ENCODE assay signal across 10 mouse cellular contexts in genomic region chr12:8327675-8328053, GRCm38 (mm10). TPM values are rescaled to one million over a fixed set of nuclear protein-coding genes. Genes with fewer than 3 reads are reported as not detected.
DNase-seq lines count a peak whose midpoint lies in the region; ATAC-seq and TF ChIP-seq lines count a peak whose summit lies in the region.
"Had no signal": no experiment of that assay in that cellular context is flagged by ENCODE, and none has a peak within 500 bp of the region (broad histone marks: within the 10 kb centered on the region; RNA-seq: fewer than 3 reads in every experiment).

No protein-coding gene starts in this region.

- H3K27me3 ChIP-seq in forebrain, embryonic 11.5 days (ENCODE audit: control insufficient read depth, insufficient read depth, low read length), result no peaks in the 10 kb centered on the region
- H3K27me3 ChIP-seq in hindbrain, embryonic 16.5 days (replicated peaks; ENCODE audit: control insufficient read depth, insufficient read depth, low read length), result no peaks in the 10 kb centered on the region
- no peaks in the 10 kb centered on the region for H3K27me3 ChIP-seq in neural tube, embryonic 15.5 days (replicated peaks)

- H3K27ac ChIP-seq in left cerebral cortex, adult 2 months, result peak overlapping the region; percentile 80
- H3K27ac ChIP-seq in forebrain, embryonic 11.5 days (ENCODE audit: low read depth, low read length), result peak overlapping the region; percentile 1; the same call in 1 of the 2 replicates
- H3K27ac ChIP-seq in hindbrain, embryonic 16.5 days (ENCODE audit: low read depth, low read length), result peak overlapping the region; percentile 44
- H3K27ac ChIP-seq in neural tube, embryonic 15.5 days (replicated peaks), result peak overlapping the region; percentile 79

- no peak overlapping the region for H3K4me3 ChIP-seq in left cerebral cortex, adult 2 months
- H3K4me3 ChIP-seq in forebrain, embryonic 11.5 days (ENCODE audit: low read depth, low read length), result no peak overlapping the region
- no peak overlapping the region for H3K4me3 ChIP-seq in hindbrain, embryonic 16.5 days (ENCODE audit: low read length)
- no peak overlapping the region for H3K4me3 ChIP-seq in neural tube, embryonic 15.5 days (replicated peaks)

- no peak for ATAC-seq in forebrain, embryonic 11.5 days (replicated peaks; ENCODE audit: low FRiP score)
- ATAC-seq in hindbrain, embryonic 16.5 days, result no peak
- peak; percentile 7; the same call in 1 of the 2 replicates for ATAC-seq in neural tube, embryonic 15.5 days (ENCODE audit: low FRiP score)

- H3K9ac ChIP-seq in forebrain, embryonic 11.5 days (ENCODE audit: low read length), result peak overlapping the region; percentile 61
- H3K9ac ChIP-seq in hindbrain, embryonic 16.5 days (ENCODE audit: low read depth, low read length), result peak overlapping the region; percentile 56
- peak overlapping the region; percentile 9 for H3K9ac ChIP-seq in neural tube, embryonic 15.5 days (replicated peaks)

- H3K36me3 ChIP-seq in forebrain, embryonic 11.5 days (ENCODE audit: control insufficient read depth, insufficient read depth, low read length), result no peaks in the 10 kb centered on the region
- H3K36me3 ChIP-seq in hindbrain, embryonic 16.5 days (ENCODE audit: control insufficient read depth, insufficient read depth, low read length), result peaks cover 12% of the 10 kb centered on the region
- H3K36me3 ChIP-seq in neural tube, embryonic 15.5 days, result peaks cover 33% of the 10 kb centered on the region

- no peaks in the 10 kb centered on the region for H3K9me3 ChIP-seq in forebrain, embryonic 11.5 days (ENCODE audit: control insufficient read depth, low read length)
- H3K9me3 ChIP-seq in hindbrain, embryonic 16.5 days (ENCODE audit: control insufficient read depth, low read length), result no peaks in the 10 kb centered on the region
- no peaks in the 10 kb centered on the region for H3K9me3 ChIP-seq in neural tube, embryonic 15.5 days (replicated peaks)

- H3K4me2 ChIP-seq in forebrain, embryonic 11.5 days (ENCODE audit: low read depth, low read length, severe bottlenecking), result no peak overlapping the region
- H3K4me2 ChIP-seq in hindbrain, embryonic 16.5 days (ENCODE audit: low read length), result no peak overlapping the region
- H3K4me2 ChIP-seq in neural tube, embryonic 15.5 days, result peak overlapping the region; percentile 11; the same call in 1 of the 2 replicates

- intact Hi-C loops in left cerebral cortex, adult 2 months (cut with DNase I), result loop anchor here (1.0 to 10.0 kb wide), 6 partner anchors 17 to 697 kb away; partner anchors contain the start of genes Pum2, Rhob and Ttc32
- intact Hi-C loops in left cerebral cortex, postnatal 36 days (cut with DNase I), result loop anchor here (1.0 to 5.0 kb wide), 2 partner anchors 125 to 173 kb away; partner anchors contain the start of gene Rhob

- DNase-seq in left cerebral cortex, adult 2 months (ENCODE audit: extremely low spot score in 1 of 2, low spot score in 2 of 2), result no peak
- no peak for DNase-seq in left cerebral cortex, postnatal 36 days (ENCODE audit: low spot score in 2 of 2)
- no peak for DNase-seq in forebrain, embryonic 11.5 days (ENCODE audit: low spot score)
- no peak for DNase-seq in thymus, postnatal 36 days
- no peak for DNase-seq in kidney, adult 11 months
- DNase-seq: kidney, postnatal 36 days; right cerebral cortex, adult 18-20 months had no signal

- 62% methylated on average over 1 of the region's 1 CpGs for WGBS in forebrain, embryonic 11.5 days
- WGBS in hindbrain, embryonic 16.5 days, result 62% methylated on average over 1 of the region's 1 CpGs
- WGBS in neural tube, embryonic 15.5 days, result 33% methylated on average over 1 of the region's 1 CpGs

- no peaks in the 10 kb centered on the region; the same call in 1 of the 2 replicates for H3K4me1 ChIP-seq in forebrain, embryonic 11.5 days (replicated peaks; ENCODE audit: control insufficient read depth, insufficient read depth, low read length)
- peaks cover 22% of the 10 kb centered on the region for H3K4me1 ChIP-seq in hindbrain, embryonic 16.5 days (ENCODE audit: control insufficient read depth, insufficient read depth, low read depth, low read length)
- peaks cover 28% of the 10 kb centered on the region for H3K4me1 ChIP-seq in neural tube, embryonic 15.5 days

- TF ChIP-seq CTCF in left cerebral cortex, adult 2 months (IDR thresholded peaks at IDR 0.05), result no peak

RNA-seq across cellular contexts. Expression of gene Hs1bp3, which starts 14.4 kb away (rescaled TPM):
- 10 to 100 TPM; 11.8 to 12.7 TPM for total RNA-seq in left cerebral cortex, adult 2 months (2021)
- total RNA-seq in left cerebral cortex, postnatal 36 days (2021), result 10 to 100 TPM in 1 of 2 experiments, 1 to 10 TPM in 1; 8.7 to 14.1 TPM
- 7.8 and 10.5 TPM in 2 replicates for polyA plus RNA-seq in forebrain, embryonic 11.5 days (2014; fragmentation: Nextera tagmentation; extraction: Ambion mirVana)
- polyA plus RNA-seq in hindbrain, embryonic 16.5 days (2015; fragmentation: Nextera tagmentation; extraction: Ambion mirVana), result 10.1 and 10.6 TPM in 2 replicates
- polyA plus RNA-seq in neural tube, embryonic 15.5 days (2015; fragmentation: Nextera tagmentation; extraction: Ambion mirVana), result 8.0 and 10.3 TPM in 2 replicates

RNA-seq across cellular contexts. Expression of gene Gdf7, which starts 25.9 kb away (rescaled TPM):
- 1 to 10 TPM in 1 of 2 experiments, under 1 TPM in 1; 0.66 to 1.1 TPM for total RNA-seq in left cerebral cortex, adult 2 months (2021)
- total RNA-seq in left cerebral cortex, postnatal 36 days (2021), result under 1 TPM; 0.48 to 0.67 TPM
- polyA plus RNA-seq in forebrain, embryonic 11.5 days (2014; fragmentation: Nextera tagmentation; extraction: Ambion mirVana), result 0.75 TPM in 1 of 2 replicates, not detected in the other
- polyA plus RNA-seq in hindbrain, embryonic 16.5 days (2015; fragmentation: Nextera tagmentation; extraction: Ambion mirVana), result 0.28 and 0.29 TPM in 2 replicates
- 0.14 TPM in 1 of 2 replicates, not detected in the other for polyA plus RNA-seq in neural tube, embryonic 15.5 days (2015; fragmentation: Nextera tagmentation; extraction: Ambion mirVana)
- polyA plus RNA-seq: thymus, postnatal 0 days had no signal

Comparison
In these comparisons a context has a peak if more than half of its experiments do, and no peak if none do; other contexts are left out.
1. H3K27ac ChIP-seq: peak in every context shown above with its lines; median percentile 80 in left cerebral cortex, adult 2 months; 79 in neural tube, embryonic 15.5 days; 44 in hindbrain, embryonic 16.5 days; 1 in forebrain, embryonic 11.5 days.
2. H3K9ac ChIP-seq: peak in every context shown above with its lines; median percentile 61 in forebrain, embryonic 11.5 days; 56 in hindbrain, embryonic 16.5 days; 9 in neural tube, embryonic 15.5 days.